ENCODE assay signal across 18 mouse cellular contexts in genomic region chr13:98306393-98306792, GRCm38 (mm10). TPM values are rescaled to one million over a fixed set of nuclear protein-coding genes. Genes with fewer than 3 reads are reported as not detected.
DNase-seq lines count a peak whose midpoint lies in the region; ATAC-seq and TF ChIP-seq lines count a peak whose summit lies in the region.
"Had no signal": no experiment of that assay in that cellular context is flagged by ENCODE, and none has a peak within 500 bp of the region (broad histone marks: within the 10 kb centered on the region; RNA-seq: fewer than 3 reads in every experiment).

No protein-coding gene starts in this region.

- H3K9me3 ChIP-seq in hindbrain, embryonic 12.5 days (replicated peaks) = no peaks in the 10 kb centered on the region
- H3K9me3 ChIP-seq in hindbrain, embryonic 10.5 days = no peaks in the 10 kb centered on the region
- no peaks in the 10 kb centered on the region for H3K9me3 ChIP-seq in midbrain, embryonic 12.5 days
- H3K9me3 ChIP-seq in midbrain, embryonic 10.5 days (replicated peaks) = no peaks in the 10 kb centered on the region
- H3K9me3 ChIP-seq in kidney, embryonic 14.5 days (ENCODE audit: control insufficient read depth, low read length) = no peaks in the 10 kb centered on the region
- H3K9me3 ChIP-seq: limb, embryonic 10.5 days; liver, embryonic 15.5 days had no signal

- H3K4me3 ChIP-seq in hindbrain, embryonic 12.5 days = no peak overlapping the region
- no peak overlapping the region for H3K4me3 ChIP-seq in hindbrain, embryonic 10.5 days
- no peak overlapping the region for H3K4me3 ChIP-seq in midbrain, embryonic 12.5 days
- H3K4me3 ChIP-seq in midbrain, embryonic 10.5 days = no peak overlapping the region
- no peak overlapping the region for H3K4me3 ChIP-seq in olfactory bulb, adult 2 months (ENCODE audit: insufficient read depth, low read depth, low read length)
- H3K4me3 ChIP-seq in kidney, embryonic 14.5 days (ENCODE audit: low read length) = no peak overlapping the region
- H3K4me3 ChIP-seq: limb, embryonic 10.5 days; liver, embryonic 15.5 days had no signal

- no peak for DNase-seq in hindbrain, embryonic 10.5 days (ENCODE audit: low spot score)
- no peak for DNase-seq in midbrain, embryonic 10.5 days (ENCODE audit: low spot score)
- DNase-seq in brain, embryonic 14.5 days (ENCODE audit: low read depth) = peak; percentile 50
- no peak for DNase-seq in cerebellum, postnatal 36 days
- DNase-seq: adrenal gland, postnatal 14 days; cerebellum, adult 11-12 months; thymus, postnatal 25 days had no signal

- no peaks in the 10 kb centered on the region for H3K27me3 ChIP-seq in hindbrain, embryonic 12.5 days
- H3K27me3 ChIP-seq in hindbrain, embryonic 10.5 days (ENCODE audit: insufficient read depth, poor library complexity, severe bottlenecking) = no peaks in the 10 kb centered on the region
- H3K27me3 ChIP-seq in midbrain, embryonic 12.5 days = no peaks in the 10 kb centered on the region
- no peaks in the 10 kb centered on the region for H3K27me3 ChIP-seq in midbrain, embryonic 10.5 days (ENCODE audit: low read depth, poor library complexity, severe bottlenecking)
- H3K27me3 ChIP-seq in kidney, embryonic 14.5 days (ENCODE audit: control insufficient read depth, insufficient read depth, low read length) = no peaks in the 10 kb centered on the region
- H3K27me3 ChIP-seq: liver, embryonic 15.5 days; Patski had no signal

- no peaks in the 10 kb centered on the region; the same call in 1 of the 2 replicates for H3K4me1 ChIP-seq in hindbrain, embryonic 12.5 days
- H3K4me1 ChIP-seq in hindbrain, embryonic 10.5 days (replicated peaks) = no peaks in the 10 kb centered on the region
- H3K4me1 ChIP-seq in midbrain, embryonic 12.5 days = peaks cover 9% of the 10 kb centered on the region; the same call in 1 of the 2 replicates
- H3K4me1 ChIP-seq in midbrain, embryonic 10.5 days = no peaks in the 10 kb centered on the region
- peaks cover 5% of the 10 kb centered on the region; the same call in 1 of the 2 replicates for H3K4me1 ChIP-seq in olfactory bulb, adult 2 months (ENCODE audit: control insufficient read depth, insufficient read depth, low read length)
- no peaks in the 10 kb centered on the region for H3K4me1 ChIP-seq in kidney, embryonic 14.5 days (ENCODE audit: control insufficient read depth, insufficient read depth, low read length)
- H3K4me1 ChIP-seq: limb, embryonic 10.5 days; liver, embryonic 15.5 days had no signal

- WGBS in hindbrain, embryonic 12.5 days = 38% methylated on average over 5 of the region's 5 CpGs
- 49% methylated on average over 5 of the region's 5 CpGs for WGBS in hindbrain, embryonic 10.5 days
- 39% methylated on average over 5 of the region's 5 CpGs for WGBS in midbrain, embryonic 12.5 days
- 55% methylated on average over 5 of the region's 5 CpGs for WGBS in midbrain, embryonic 10.5 days
- 21% methylated on average over 5 of the region's 5 CpGs for WGBS in olfactory bulb, adult 2 months
- WGBS in kidney, embryonic 14.5 days = 49% methylated on average over 5 of the region's 5 CpGs

- no peak overlapping the region for H3K9ac ChIP-seq in hindbrain, embryonic 12.5 days
- H3K9ac ChIP-seq in midbrain, embryonic 12.5 days (replicated peaks) = no peak overlapping the region
- no peak overlapping the region for H3K9ac ChIP-seq in kidney, embryonic 14.5 days (ENCODE audit: low read depth, low read length)
- H3K9ac ChIP-seq: liver, embryonic 15.5 days had no signal

- no peak overlapping the region for H3K4me2 ChIP-seq in hindbrain, embryonic 12.5 days (replicated peaks)
- no peak overlapping the region for H3K4me2 ChIP-seq in midbrain, embryonic 12.5 days (replicated peaks)
- H3K4me2 ChIP-seq in kidney, embryonic 14.5 days (replicated peaks; ENCODE audit: low read depth, low read length) = no peak overlapping the region
- H3K4me2 ChIP-seq: liver, embryonic 15.5 days had no signal

- peaks cover 38% of the 10 kb centered on the region for H3K36me3 ChIP-seq in hindbrain, embryonic 12.5 days
- H3K36me3 ChIP-seq in hindbrain, embryonic 10.5 days = peaks cover 43% of the 10 kb centered on the region
- H3K36me3 ChIP-seq in midbrain, embryonic 12.5 days = peaks cover 36% of the 10 kb centered on the region
- peaks cover 44% of the 10 kb centered on the region for H3K36me3 ChIP-seq in midbrain, embryonic 10.5 days
- peaks cover 37% of the 10 kb centered on the region for H3K36me3 ChIP-seq in kidney, embryonic 14.5 days (ENCODE audit: control insufficient read depth, insufficient read depth, low read length)

- no peak for TF ChIP-seq POLR2A in brain, embryonic 14.5 days (IDR thresholded peaks at IDR 0.05; ENCODE audit: borderline replicate concordance, extremely low read depth, insufficient read depth, insufficient read length, poor library complexity, severe bottlenecking)
- TF ChIP-seq POLR2A in olfactory bulb, adult 2 months (IDR thresholded peaks at IDR 0.05; ENCODE audit: insufficient read depth, low read depth, low read length) = no peak

- ATAC-seq in hindbrain, embryonic 12.5 days (ENCODE audit: low FRiP score) = peak; percentile 40; the same call in 1 of the 2 replicates
- ATAC-seq in midbrain, embryonic 12.5 days (ENCODE audit: low FRiP score, low read depth) = no peak
- ATAC-seq in kidney, embryonic 14.5 days (ENCODE audit: low FRiP score, low TSS enrichment) = no peak
- ATAC-seq: intestine, postnatal 0 days; Patski had no signal

- no peak for TF ChIP-seq CTCF in brain, embryonic 14.5 days (IDR thresholded peaks at IDR 0.05; ENCODE audit: borderline replicate concordance, extremely low read depth, insufficient read depth, insufficient read length)
- TF ChIP-seq CTCF in olfactory bulb, adult 2 months (IDR thresholded peaks at IDR 0.05; ENCODE audit: insufficient read depth, low read depth, low read length) = no peak

- H3K27ac ChIP-seq in hindbrain, embryonic 12.5 days = 0 out of 2 replicates have a peak overlapping the region, but pooled peaks have one; percentile 56
- H3K27ac ChIP-seq in hindbrain, embryonic 10.5 days = no peak overlapping the region
- 0 out of 2 replicates have a peak overlapping the region, but pooled peaks have one; percentile 5 for H3K27ac ChIP-seq in midbrain, embryonic 12.5 days (replicated peaks)
- no peak overlapping the region for H3K27ac ChIP-seq in midbrain, embryonic 10.5 days (replicated peaks)
- H3K27ac ChIP-seq in olfactory bulb, adult 2 months (ENCODE audit: insufficient read depth, low read depth, low read length) = peak overlapping the region; percentile 45; the same call in 1 of the 2 replicates
- H3K27ac ChIP-seq in kidney, embryonic 14.5 days (ENCODE audit: low read depth, low read length) = no peak overlapping the region
- H3K27ac ChIP-seq: limb, embryonic 10.5 days; liver, embryonic 15.5 days had no signal

RNA-seq across cellular contexts. Expression of gene Btf3, which starts 10.4 kb away (rescaled TPM):
- polyA plus RNA-seq in hindbrain, embryonic 12.5 days (2016; fragmentation: Nextera tagmentation; extraction: Ambion mirVana) = 631 and 677 TPM in 2 replicates
- 664 and 711 TPM in 2 replicates for polyA plus RNA-seq in hindbrain, embryonic 10.5 days (2016; fragmentation: Nextera tagmentation; extraction: Ambion mirVana)
- 628 and 633 TPM in 2 replicates for polyA plus RNA-seq in midbrain, embryonic 12.5 days (2016; fragmentation: Nextera tagmentation; extraction: Ambion mirVana)
- 640 and 750 TPM in 2 replicates for polyA plus RNA-seq in midbrain, embryonic 10.5 days (2016; fragmentation: Nextera tagmentation; extraction: Ambion mirVana)
- polyA plus RNA-seq in brain, embryonic 14.5 days (2012; rRNA removed) = 459 and 601 TPM in 2 replicates
- 487 TPM in 1 of 2 replicates, not detected in the other for polyA plus RNA-seq in olfactory bulb, adult 2 months (2012; ENCODE audit: insufficient read depth, insufficient read length, low replicate concordance, missing spikeins)
- polyA plus RNA-seq in kidney, embryonic 14.5 days (2014; fragmentation: Nextera tagmentation; extraction: Ambion mirVana) = 811 and 923 TPM in 2 replicates

RNA-seq across cellular contexts. Expression of gene Gm21976, which starts 26.7 kb away (rescaled TPM):
- polyA plus RNA-seq in hindbrain, embryonic 12.5 days (2016; fragmentation: Nextera tagmentation; extraction: Ambion mirVana) = not detected in 2 replicates
- polyA plus RNA-seq in hindbrain, embryonic 10.5 days (2016; fragmentation: Nextera tagmentation; extraction: Ambion mirVana) = not detected in 2 replicates
- polyA plus RNA-seq in midbrain, embryonic 12.5 days (2016; fragmentation: Nextera tagmentation; extraction: Ambion mirVana) = not detected in 2 replicates
- not detected in 2 replicates for polyA plus RNA-seq in midbrain, embryonic 10.5 days (2016; fragmentation: Nextera tagmentation; extraction: Ambion mirVana)
- polyA plus RNA-seq in brain, embryonic 14.5 days (2012; rRNA removed) = not detected in 2 replicates
- polyA plus RNA-seq in olfactory bulb, adult 2 months (2012; ENCODE audit: insufficient read depth, insufficient read length, low replicate concordance, missing spikeins) = not detected in 2 replicates
- polyA plus RNA-seq in kidney, embryonic 14.5 days (2014; fragmentation: Nextera tagmentation; extraction: Ambion mirVana) = not detected in 2 replicates
- polyA plus RNA-seq: C2C12; heart, postnatal 0 days; intestine, postnatal 0 days; limb, embryonic 10.5 days; liver, embryonic 15.5 days; Patski; spleen, adult 2 months had no signal

RNA-seq across cellular contexts. Expression of gene Ankra2, which starts 43.5 kb away (rescaled TPM):
- polyA plus RNA-seq in hindbrain, embryonic 12.5 days (2016; fragmentation: Nextera tagmentation; extraction: Ambion mirVana) = 42.2 and 44.8 TPM in 2 replicates
- polyA plus RNA-seq in hindbrain, embryonic 10.5 days (2016; fragmentation: Nextera tagmentation; extraction: Ambion mirVana) = 17.6 and 22.4 TPM in 2 replicates
- polyA plus RNA-seq in midbrain, embryonic 12.5 days (2016; fragmentation: Nextera tagmentation; extraction: Ambion mirVana) = 36.6 and 38.9 TPM in 2 replicates
- 17.7 and 23.3 TPM in 2 replicates for polyA plus RNA-seq in midbrain, embryonic 10.5 days (2016; fragmentation: Nextera tagmentation; extraction: Ambion mirVana)
- 77.3 and 90.2 TPM in 2 replicates for polyA plus RNA-seq in brain, embryonic 14.5 days (2012; rRNA removed)
- not detected in 2 replicates for polyA plus RNA-seq in olfactory bulb, adult 2 months (2012; ENCODE audit: insufficient read depth, insufficient read length, low replicate concordance, missing spikeins)
- polyA plus RNA-seq in kidney, embryonic 14.5 days (2014; fragmentation: Nextera tagmentation; extraction: Ambion mirVana) = 18.7 and 21.4 TPM in 2 replicates

RNA-seq across cellular contexts. Expression of gene Utp15, which starts 43.6 kb away (rescaled TPM):
- 35.0 and 36.1 TPM in 2 replicates for polyA plus RNA-seq in hindbrain, embryonic 12.5 days (2016; fragmentation: Nextera tagmentation; extraction: Ambion mirVana)
- 36.8 and 44.8 TPM in 2 replicates for polyA plus RNA-seq in hindbrain, embryonic 10.5 days (2016; fragmentation: Nextera tagmentation; extraction: Ambion mirVana)
- 38.8 and 39.9 TPM in 2 replicates for polyA plus RNA-seq in midbrain, embryonic 12.5 days (2016; fragmentation: Nextera tagmentation; extraction: Ambion mirVana)
- 41.9 and 46.8 TPM in 2 replicates for polyA plus RNA-seq in midbrain, embryonic 10.5 days (2016; fragmentation: Nextera tagmentation; extraction: Ambion mirVana)
- polyA plus RNA-seq in brain, embryonic 14.5 days (2012; rRNA removed) = 21.8 and 22.8 TPM in 2 replicates
- polyA plus RNA-seq in olfactory bulb, adult 2 months (2012; ENCODE audit: insufficient read depth, insufficient read length, low replicate concordance, missing spikeins) = not detected in 2 replicates
- 21.6 and 42.2 TPM in 2 replicates for polyA plus RNA-seq in kidney, embryonic 14.5 days (2014; fragmentation: Nextera tagmentation; extraction: Ambion mirVana)

RNA-seq across cellular contexts. Expression of gene Foxd1, which starts 47.6 kb away (rescaled TPM):
- polyA plus RNA-seq in hindbrain, embryonic 12.5 days (2016; fragmentation: Nextera tagmentation; extraction: Ambion mirVana) = 7.0 and 9.2 TPM in 2 replicates
- 3.9 TPM in 2 replicates for polyA plus RNA-seq in hindbrain, embryonic 10.5 days (2016; fragmentation: Nextera tagmentation; extraction: Ambion mirVana)
- 5.2 and 6.0 TPM in 2 replicates for polyA plus RNA-seq in midbrain, embryonic 12.5 days (2016; fragmentation: Nextera tagmentation; extraction: Ambion mirVana)
- polyA plus RNA-seq in midbrain, embryonic 10.5 days (2016; fragmentation: Nextera tagmentation; extraction: Ambion mirVana) = 3.4 and 3.7 TPM in 2 replicates
- 2.5 and 3.2 TPM in 2 replicates for polyA plus RNA-seq in brain, embryonic 14.5 days (2012; rRNA removed)
- not detected in 2 replicates for polyA plus RNA-seq in olfactory bulb, adult 2 months (2012; ENCODE audit: insufficient read depth, insufficient read length, low replicate concordance, missing spikeins)
- polyA plus RNA-seq in kidney, embryonic 14.5 days (2014; fragmentation: Nextera tagmentation; extraction: Ambion mirVana) = 8.5 and 12.8 TPM in 2 replicates
- polyA plus RNA-seq: heart, postnatal 0 days; intestine, postnatal 0 days; liver, embryonic 15.5 days; spleen, adult 2 months had no signal

Comparison
In these comparisons a context has a peak if more than half of its experiments do, and no peak if none do; other contexts are left out.
1. H3K27ac ChIP-seq: peak in hindbrain, embryonic 12.5 days (single experiment), midbrain, embryonic 12.5 days (single experiment) and olfactory bulb, adult 2 months (single experiment); none in hindbrain, embryonic 10.5 days (single experiment), midbrain, embryonic 10.5 days (single experiment) and kidney, embryonic 14.5 days (single experiment).
2. RNA of gene Ankra2, which starts 43.5 kb away (polyA plus RNA-seq): 77.3 to 90.2 TPM in brain, embryonic 14.5 days, 42.2 to 44.8 TPM in hindbrain, embryonic 12.5 days, 36.6 to 38.9 TPM in midbrain, embryonic 12.5 days, 17.6 to 22.4 TPM in hindbrain, embryonic 10.5 days, 18.7 to 21.4 TPM in kidney, embryonic 14.5 days and 17.7 to 23.3 TPM in midbrain, embryonic 10.5 days; not detected in olfactory bulb, adult 2 months; every median in the first group is over 10 times any median in the second.